Mouse (Mus musculus): ENCODE data around the gene Polr2h. TPM values are rescaled to one million over a fixed set of nuclear protein-coding genes. Genes with fewer than 3 reads are reported as not detected.

Polr2h gene
- polyA plus RNA-seq, 1 experiment from 2014 or later = 105 TPM

DNA sequence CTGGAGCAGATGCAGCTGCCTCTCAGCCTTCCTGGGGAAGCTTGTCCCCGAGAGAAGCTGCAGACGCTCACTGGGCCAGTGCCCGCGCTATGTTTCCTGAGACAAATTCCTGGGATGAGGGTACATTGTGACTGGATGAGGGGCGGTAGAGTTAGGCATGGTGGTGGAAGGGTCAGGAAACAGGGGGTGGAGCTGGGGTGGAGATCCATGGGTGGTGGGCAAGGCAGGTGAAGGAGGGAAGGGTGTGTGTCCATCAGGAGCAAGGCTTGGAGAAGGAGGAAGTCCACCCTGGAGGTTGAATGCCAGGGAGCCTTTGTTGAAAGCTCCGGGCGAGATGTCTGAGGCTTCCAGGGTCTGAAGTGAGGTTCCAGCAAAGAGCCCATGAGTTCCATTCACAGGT, 7.9 kb downstream of the Polr2h start:
- no peak for ATAC-seq (replicated peaks; ENCODE audit: low FRiP score, low read depth)

DNA sequence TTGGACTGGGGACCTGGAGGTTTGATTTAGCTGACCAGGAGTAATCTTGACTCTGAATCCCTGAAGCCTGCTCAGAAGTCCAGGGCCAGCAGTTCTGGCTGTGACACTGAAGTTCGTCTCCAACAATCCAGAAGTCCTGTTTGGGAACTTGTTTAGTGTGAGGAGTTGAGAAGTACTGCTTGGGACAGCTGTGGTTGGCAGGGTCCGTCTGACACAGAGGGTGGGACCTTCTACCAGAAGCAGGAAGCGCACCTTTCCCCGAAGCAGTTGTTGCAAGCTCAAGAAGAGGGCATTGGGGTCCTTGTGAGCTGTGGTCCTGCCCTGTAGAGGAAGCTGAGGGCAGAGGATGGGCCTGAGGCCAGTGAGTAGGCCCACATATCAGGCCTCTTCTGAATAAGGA, 8.3 kb downstream of the Polr2h start:
- no peak for ATAC-seq (replicated peaks; ENCODE audit: low FRiP score, low read depth)
- no peak overlapping the region for H3K27ac ChIP-seq
- no peak overlapping the region for H3K9ac ChIP-seq (ENCODE audit: low read depth, low read length)
- TF ChIP-seq CTCF (IDR thresholded peaks at IDR 0.05; ENCODE audit: low read depth) = no peak
- H3K36me3 ChIP-seq (ENCODE audit: insufficient read depth, low read length) = peaks cover 6% of the 10 kb centered on the region
- no peaks in the 10 kb centered on the region for H3K4me1 ChIP-seq (replicated peaks; ENCODE audit: insufficient read depth, low read length)
- no peaks in the 10 kb centered on the region for H3K27me3 ChIP-seq (ENCODE audit: insufficient read depth, low read length)
- no peak overlapping the region for H3K4me2 ChIP-seq (ENCODE audit: low read length)
- no peak for DNase-seq (ENCODE audit: low spot score)
- H3K4me3 ChIP-seq (replicated peaks; ENCODE audit: low read depth, low read length) = no peak overlapping the region
- 82% methylated on average over 4 of the region's 4 CpGs for WGBS
- no peaks in the 10 kb centered on the region for H3K9me3 ChIP-seq (replicated peaks; ENCODE audit: low read length)

More for the DNA sequence above, 7.9 kb downstream of the Polr2h start:
- Histone ChIP-seq H3K9ac (ENCODE audit: low read depth, low read length) (no peak overlapping the region), H3K9me3 (replicated peaks; ENCODE audit: low read length) (no peaks in the 10 kb centered on the region), H3K4me2 (ENCODE audit: low read length) (no peak overlapping the region), H3K27me3 (ENCODE audit: insufficient read depth, low read length) (no peaks in the 10 kb centered on the region), H3K4me1 (replicated peaks; ENCODE audit: insufficient read depth, low read length) (no peaks in the 10 kb centered on the region), H3K36me3 (ENCODE audit: insufficient read depth, low read length) (peaks cover 10% of the 10 kb centered on the region), H3K4me3 (replicated peaks; ENCODE audit: low read depth, low read length) (no peak overlapping the region), H3K27ac (no peak overlapping the region)
- no peak for DNase-seq (ENCODE audit: low spot score)
- TF ChIP-seq CTCF (IDR thresholded peaks at IDR 0.05; ENCODE audit: low read depth) = no peak
- WGBS = 83% methylated on average over 7 of the region's 7 CpGs

DNA sequence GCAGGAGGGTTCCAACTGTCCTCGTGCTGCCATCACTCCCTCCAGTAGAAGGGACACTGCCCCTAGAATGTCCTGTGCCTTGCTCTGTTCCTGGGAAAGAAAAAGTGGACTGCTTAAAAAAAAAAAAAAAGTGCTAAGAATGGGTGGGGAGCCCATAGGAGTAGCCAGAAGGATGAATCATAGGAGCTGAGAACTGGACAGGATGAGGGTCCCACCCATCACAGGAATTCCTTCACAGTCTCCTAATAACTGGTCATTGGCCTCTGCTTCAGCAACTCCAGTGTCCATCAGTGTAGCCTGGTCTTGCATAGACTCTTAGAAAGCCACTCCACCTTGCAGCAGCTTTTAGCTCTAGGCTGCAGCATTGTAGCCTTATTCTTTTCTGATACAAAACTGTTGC, 8.9 kb downstream of the Polr2h start:
- no peak for TF ChIP-seq CTCF (IDR thresholded peaks at IDR 0.05; ENCODE audit: low read depth)
- peaks cover 3% of the 10 kb centered on the region; the same call in 1 of the 2 replicates for H3K36me3 ChIP-seq (ENCODE audit: insufficient read depth, low read length)
- WGBS = 64% methylated on average over 1 of the region's 1 CpGs
- H3K27me3 ChIP-seq (ENCODE audit: insufficient read depth, low read length) = no peaks in the 10 kb centered on the region
- H3K9ac ChIP-seq (ENCODE audit: low read depth, low read length) = no peak overlapping the region
- no peaks in the 10 kb centered on the region for H3K4me1 ChIP-seq (replicated peaks; ENCODE audit: insufficient read depth, low read length)
- DNase-seq (ENCODE audit: low spot score) = no peak
- H3K4me3 ChIP-seq (replicated peaks; ENCODE audit: low read depth, low read length) = no peak overlapping the region
- no peak for ATAC-seq (replicated peaks; ENCODE audit: low FRiP score, low read depth)
- H3K9me3 ChIP-seq (replicated peaks; ENCODE audit: low read length) = no peaks in the 10 kb centered on the region
- H3K27ac ChIP-seq = no peak overlapping the region
- H3K4me2 ChIP-seq (ENCODE audit: low read length) = no peak overlapping the region

DNA sequence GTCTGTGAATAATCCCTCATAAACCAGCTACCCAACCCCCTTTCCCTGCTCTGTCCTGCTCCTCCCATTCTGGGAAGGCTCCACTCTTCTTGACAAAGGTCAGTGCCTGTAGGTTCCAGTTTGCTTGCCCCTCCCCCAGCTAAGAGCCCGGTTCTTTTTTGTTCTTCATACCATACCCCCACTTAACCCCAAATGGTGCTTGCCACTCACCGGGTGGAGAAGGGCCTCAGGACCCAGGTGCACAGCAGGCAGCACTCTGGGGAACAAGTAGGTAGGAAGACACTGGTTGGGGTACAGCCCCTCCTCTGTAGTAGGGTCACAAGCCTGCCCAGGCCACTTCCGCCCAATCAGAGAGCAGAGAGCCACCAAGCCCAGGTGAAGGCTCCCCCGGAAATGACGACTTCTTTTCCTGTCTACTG, 12.8 kb downstream of the Polr2h start:
- no peaks in the 10 kb centered on the region for H3K36me3 ChIP-seq (ENCODE audit: insufficient read depth, low read length)
- H3K4me3 ChIP-seq (replicated peaks; ENCODE audit: low read depth, low read length) = no peak overlapping the region
- TF ChIP-seq CTCF (IDR thresholded peaks at IDR 0.05; ENCODE audit: low read depth) = no peak
- H3K4me2 ChIP-seq (ENCODE audit: low read length) = no peak overlapping the region
- peaks cover 3% of the 10 kb centered on the region; the same call in 1 of the 2 replicates for H3K27me3 ChIP-seq (ENCODE audit: insufficient read depth, low read length)
- WGBS = 27% methylated on average over 5 of the region's 5 CpGs
- H3K27ac ChIP-seq = no peak overlapping the region
- H3K4me1 ChIP-seq (replicated peaks; ENCODE audit: insufficient read depth, low read length) = peaks cover 8% of the 10 kb centered on the region; the same call in 1 of the 2 replicates
- peak; percentile 40; the same call in 1 of the 2 replicates for ATAC-seq (replicated peaks; ENCODE audit: low FRiP score, low read depth)
- H3K9ac ChIP-seq (ENCODE audit: low read depth, low read length) = 0 out of 2 replicates have a peak overlapping the region, but pooled peaks have one; percentile 13
- DNase-seq (ENCODE audit: low spot score) = no peak
- H3K9me3 ChIP-seq (replicated peaks; ENCODE audit: low read length) = no peaks in the 10 kb centered on the region

DNA sequence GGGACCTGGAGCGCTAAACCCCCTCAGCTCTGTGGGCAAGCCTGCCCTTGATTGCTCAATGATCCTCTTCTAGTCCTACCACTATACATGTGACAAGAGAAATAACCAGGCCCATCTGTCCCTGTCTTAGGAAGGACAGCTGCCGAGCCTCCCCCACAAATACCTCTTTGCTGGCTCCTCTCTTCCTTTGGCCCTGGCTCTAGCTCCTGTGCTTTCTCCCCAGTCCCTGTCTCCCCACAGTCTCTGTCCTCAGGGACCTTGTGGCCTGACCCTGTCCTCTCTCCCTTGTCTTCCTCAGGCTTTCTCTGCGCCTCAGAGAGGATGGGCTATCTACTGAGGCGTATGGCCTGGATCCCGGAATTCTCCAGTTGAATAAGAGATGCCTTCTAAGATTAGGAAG, 14.2 kb downstream of the Polr2h start:
- no peak overlapping the region for H3K9ac ChIP-seq (ENCODE audit: low read depth, low read length)
- no peaks in the 10 kb centered on the region for H3K9me3 ChIP-seq (replicated peaks; ENCODE audit: low read length)
- no peak for TF ChIP-seq CTCF (IDR thresholded peaks at IDR 0.05; ENCODE audit: low read depth)
- peaks cover 8% of the 10 kb centered on the region; the same call in 1 of the 2 replicates for H3K4me1 ChIP-seq (replicated peaks; ENCODE audit: insufficient read depth, low read length)
- 61% methylated on average over 5 of the region's 5 CpGs for WGBS
- no peak for ATAC-seq (replicated peaks; ENCODE audit: low FRiP score, low read depth)
- H3K27me3 ChIP-seq (ENCODE audit: insufficient read depth, low read length) = peaks cover 3% of the 10 kb centered on the region; the same call in 1 of the 2 replicates
- no peak overlapping the region for H3K27ac ChIP-seq
- DNase-seq (ENCODE audit: low spot score) = no peak
- no peaks in the 10 kb centered on the region for H3K36me3 ChIP-seq (ENCODE audit: insufficient read depth, low read length)
- H3K4me3 ChIP-seq (replicated peaks; ENCODE audit: low read depth, low read length) = no peak overlapping the region
- H3K4me2 ChIP-seq (ENCODE audit: low read length) = no peak overlapping the region

DNA sequence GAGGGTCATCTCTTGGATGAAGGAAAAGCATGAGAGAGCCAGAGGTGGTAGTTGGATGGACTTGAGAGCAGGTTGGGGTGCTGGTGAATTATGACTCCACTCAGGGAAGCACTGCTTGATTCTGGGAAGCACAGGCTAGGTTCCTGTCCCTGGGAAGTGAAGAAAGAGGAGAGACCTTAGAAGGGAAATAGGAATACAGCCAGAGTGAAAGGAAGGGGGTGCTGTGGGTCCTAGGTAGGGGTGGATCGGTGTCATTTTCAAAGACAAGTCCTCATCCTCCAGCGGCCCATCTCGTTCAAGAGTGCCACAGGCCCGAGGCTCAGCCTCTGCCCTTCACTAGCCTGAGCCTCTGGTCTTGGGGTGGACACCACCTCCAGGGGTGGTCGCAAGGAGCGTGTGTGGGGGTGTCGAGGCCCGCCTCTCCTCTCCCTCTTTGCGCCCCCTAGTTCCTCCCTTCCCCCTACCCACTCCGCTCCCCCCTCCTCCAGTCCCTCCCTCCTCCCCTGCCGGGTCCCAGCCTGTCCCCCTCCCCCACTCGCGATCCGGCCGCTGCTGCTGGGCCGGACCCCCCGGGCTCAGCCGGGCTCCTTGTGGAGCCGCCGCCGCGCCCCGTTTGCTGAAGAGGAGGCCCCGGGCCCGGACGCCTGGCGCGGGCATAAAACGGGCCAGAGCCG, 14.9 kb downstream of the Polr2h start:
- peak overlapping the region; percentile 100 for H3K4me2 ChIP-seq (ENCODE audit: low read length)
- no peak for TF ChIP-seq CTCF (IDR thresholded peaks at IDR 0.05; ENCODE audit: low read depth)
- peak overlapping the region; percentile 62 for H3K9ac ChIP-seq (ENCODE audit: low read depth, low read length)
- ATAC-seq (replicated peaks; ENCODE audit: low FRiP score, low read depth) (peak; percentile 49), DNase-seq (ENCODE audit: low spot score) (peak; percentile 60)
- H3K4me1 ChIP-seq (replicated peaks; ENCODE audit: insufficient read depth, low read length) = peaks cover 8% of the 10 kb centered on the region; the same call in 1 of the 2 replicates
- peak overlapping the region; percentile 58 for H3K4me3 ChIP-seq (replicated peaks; ENCODE audit: low read depth, low read length)
- H3K27me3 ChIP-seq (ENCODE audit: insufficient read depth, low read length) = peaks cover 3% of the 10 kb centered on the region; the same call in 1 of the 2 replicates
- no peaks in the 10 kb centered on the region for H3K36me3 ChIP-seq (ENCODE audit: insufficient read depth, low read length)
- H3K9me3 ChIP-seq (replicated peaks; ENCODE audit: low read length) = no peaks in the 10 kb centered on the region
- under 1% methylated on average over 22 of the region's 30 CpGs for WGBS
- peak overlapping the region; percentile 54; the same call in 1 of the 2 replicates for H3K27ac ChIP-seq

Measured in kidney, postnatal 0 days (tissue).